Mouse (Mus musculus): ENCODE measurements around the gene Mrfap1. TPM values are rescaled to one million over a fixed set of nuclear protein-coding genes. Genes with fewer than 3 reads are reported as not detected.
"Not testable (repeated sequence)": the region's sequence is repeated elsewhere in the genome, so short reads cannot be mapped to it uniquely, and the experiment has no call there.

Gene Mrfap1
- 15.3 and 78.1 TPM in 2 replicates for polyA plus RNA-seq (2012; ENCODE audit: insufficient read depth, low replicate concordance)

- H3K4me3 ChIP-seq (replicated peaks): peak within 1 kb of the TSS; percentile 95
- H3K27me3 ChIP-seq (replicated peaks): peaks cover 12% of the 10 kb centered on the region
- H3K4me1 ChIP-seq: peaks cover 37% of the 10 kb centered on the region
These were observed at the start of gene Mrfap1 for GRCm38 (mm10) chr5:36796296-36797014. Gene Mrfap1, minus strand, starts transcription at chr5:36796772.

GRCm38 (mm10) chr5:36844490-36844889 lies 47.9 kb upstream of the Mrfap1 start:
- TF ChIP-seq GATA1 (IDR thresholded peaks at IDR 0.05; ENCODE audit: borderline replicate concordance, low read length) (no peak), FLI1 (IDR thresholded peaks at IDR 0.05; ENCODE audit: low read length) (no peak)
- Histone ChIP-seq H3K27me3 (replicated peaks) (peaks cover 25% of the 10 kb centered on the region), H3K4me1 (peaks cover 10% of the 10 kb centered on the region), H3K4me3 (replicated peaks) (no peak overlapping the region), H3K36me3 (replicated peaks; ENCODE audit: low read length) (no peaks in the 10 kb centered on the region), H3K9me3 (peaks cover 22% of the 10 kb centered on the region)

More at GRCm38 (mm10) chr5:36796296-36797014, at the start of gene Mrfap1:
- peaks cover 25% of the 10 kb centered on the region for H3K36me3 ChIP-seq (replicated peaks; ENCODE audit: low read length)
- not testable (repeated sequence) for H3K9me3 ChIP-seq

GRCm38 (mm10) chr5:36841701-36842100 lies 45.1 kb upstream of the Mrfap1 start:
- H3K4me3 ChIP-seq (replicated peaks): no peak overlapping the region
- no peak for TF ChIP-seq GATA1 (IDR thresholded peaks at IDR 0.05; ENCODE audit: borderline replicate concordance, low read length)
- no peak for TF ChIP-seq FLI1 (IDR thresholded peaks at IDR 0.05; ENCODE audit: low read length)
- H3K36me3 ChIP-seq (replicated peaks; ENCODE audit: low read length): no peaks in the 10 kb centered on the region
- peaks cover 10% of the 10 kb centered on the region for H3K4me1 ChIP-seq
- peaks cover 17% of the 10 kb centered on the region for H3K9me3 ChIP-seq
- peaks cover 11% of the 10 kb centered on the region for H3K27me3 ChIP-seq (replicated peaks)

GRCm38 (mm10) chr5:36840092-36840491 lies 43.5 kb upstream of the Mrfap1 start:
- peaks cover 10% of the 10 kb centered on the region for H3K27me3 ChIP-seq (replicated peaks)

GRCm38 (mm10) chr5:36839602-36840001 lies 43.0 kb upstream of the Mrfap1 start:
- H3K27me3 ChIP-seq (replicated peaks): peaks cover 11% of the 10 kb centered on the region
- H3K9me3 ChIP-seq: peaks cover 19% of the 10 kb centered on the region
- H3K4me3 ChIP-seq (replicated peaks): no peak overlapping the region
- H3K36me3 ChIP-seq (replicated peaks; ENCODE audit: low read length): no peaks in the 10 kb centered on the region
- no peak for TF ChIP-seq GATA1 (IDR thresholded peaks at IDR 0.05; ENCODE audit: borderline replicate concordance, low read length)
- TF ChIP-seq FLI1 (IDR thresholded peaks at IDR 0.05; ENCODE audit: low read length): no peak
- no peaks in the 10 kb centered on the region for H3K4me1 ChIP-seq

More at GRCm38 (mm10) chr5:36840092-36840491, 43.5 kb upstream of the Mrfap1 start:
- no peak for TF ChIP-seq FLI1 (IDR thresholded peaks at IDR 0.05; ENCODE audit: low read length)
- TF ChIP-seq GATA1 (IDR thresholded peaks at IDR 0.05; ENCODE audit: borderline replicate concordance, low read length): no peak
- 0 out of 2 replicates have a peak, but pooled peaks cover under 1% of the 10 kb centered on the region for H3K4me1 ChIP-seq
- no peaks in the 10 kb centered on the region for H3K36me3 ChIP-seq (replicated peaks; ENCODE audit: low read length)
- H3K9me3 ChIP-seq: peaks cover 19% of the 10 kb centered on the region
- H3K4me3 ChIP-seq (replicated peaks): no peak overlapping the region

- Histone ChIP-seq H3K4me1 (no peaks in the 10 kb centered on the region), H3K4me3 (replicated peaks) (no peak overlapping the region), H3K27me3 (replicated peaks) (peaks cover 12% of the 10 kb centered on the region), H3K36me3 (replicated peaks; ENCODE audit: low read length) (no peaks in the 10 kb centered on the region), H3K9me3 (peaks cover 18% of the 10 kb centered on the region)
- TF ChIP-seq GATA1 (IDR thresholded peaks at IDR 0.05; ENCODE audit: borderline replicate concordance, low read length) (no peak), FLI1 (IDR thresholded peaks at IDR 0.05; ENCODE audit: low read length) (no peak)
These were observed 42.5 kb upstream of the Mrfap1 start for GRCm38 (mm10) chr5:36839032-36839431.

GRCm38 (mm10) chr5:36835933-36836332 lies 39.4 kb upstream of the Mrfap1 start:
- no peak for TF ChIP-seq FLI1 (IDR thresholded peaks at IDR 0.05; ENCODE audit: low read length)
- no peak for TF ChIP-seq GATA1 (IDR thresholded peaks at IDR 0.05; ENCODE audit: borderline replicate concordance, low read length)
- H3K27me3 ChIP-seq (replicated peaks): peaks cover 10% of the 10 kb centered on the region
- 0 out of 2 replicates have a peak, but pooled peaks cover 2% of the 10 kb centered on the region for H3K9me3 ChIP-seq

GRCm38 (mm10) chr5:36831272-36831671 lies 34.7 kb upstream of the Mrfap1 start:
- no peak overlapping the region for H3K4me3 ChIP-seq (replicated peaks)
- 0 out of 2 replicates have a peak, but pooled peaks cover 2% of the 10 kb centered on the region for H3K9me3 ChIP-seq
- H3K4me1 ChIP-seq: peaks cover 35% of the 10 kb centered on the region
- peaks cover 2% of the 10 kb centered on the region for H3K27me3 ChIP-seq (replicated peaks)
- TF ChIP-seq FLI1 (IDR thresholded peaks at IDR 0.05; ENCODE audit: low read length): no peak
- H3K36me3 ChIP-seq (replicated peaks; ENCODE audit: low read length): peaks cover 33% of the 10 kb centered on the region

More at GRCm38 (mm10) chr5:36835933-36836332, 39.4 kb upstream of the Mrfap1 start:
- Histone ChIP-seq H3K36me3 (replicated peaks; ENCODE audit: low read length) (no peaks in the 10 kb centered on the region), H3K4me3 (replicated peaks) (no peak overlapping the region), H3K4me1 (peaks cover 4% of the 10 kb centered on the region)

GRCm38 (mm10) chr5:36829913-36830879 lies 33.6 kb upstream of the Mrfap1 start, which contains the start of gene Man2b2:
Gene Man2b2, minus strand, starts transcription at chr5:36830653.
- peak within 1 kb of the TSS; percentile 92 for H3K4me3 ChIP-seq (replicated peaks)
- no peak for TF ChIP-seq FLI1 (IDR thresholded peaks at IDR 0.05; ENCODE audit: low read length)
- no peak for TF ChIP-seq GATA1 (IDR thresholded peaks at IDR 0.05; ENCODE audit: borderline replicate concordance, low read length)
- peaks cover 35% of the 10 kb centered on the region for H3K4me1 ChIP-seq
- peaks cover 2% of the 10 kb centered on the region for H3K27me3 ChIP-seq (replicated peaks)
- H3K36me3 ChIP-seq (replicated peaks; ENCODE audit: low read length): peaks cover 44% of the 10 kb centered on the region
- no peaks in the 10 kb centered on the region for H3K9me3 ChIP-seq
